Comparison of ENCODE assay signal across 13 mouse cellular contexts in the genomic region with DNA sequence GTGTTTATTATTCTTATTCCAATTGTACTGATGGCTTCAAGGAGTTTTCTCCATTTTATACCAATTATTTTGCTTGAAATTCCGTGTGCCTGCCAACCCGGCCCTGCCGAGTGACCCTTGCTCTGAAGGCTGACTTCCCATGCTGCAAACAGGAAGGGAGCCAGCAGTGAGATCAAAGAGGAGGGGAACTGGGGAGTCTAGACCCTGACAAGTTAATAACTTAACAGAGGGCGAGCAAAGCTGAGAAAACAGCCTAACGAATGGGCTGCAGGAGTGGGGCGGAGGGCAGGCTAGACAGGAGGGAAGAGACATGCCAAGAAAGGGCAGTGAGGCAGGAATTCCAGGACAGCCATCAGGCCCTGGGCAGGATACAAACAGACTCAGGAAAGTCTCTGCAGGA. TPM values are rescaled to one million over a fixed set of nuclear protein-coding genes. Genes with fewer than 3 reads are reported as not detected.
DNase-seq lines count a peak whose midpoint lies in the region; ATAC-seq and TF ChIP-seq lines count a peak whose summit lies in the region.
"Had no signal": no experiment of that assay in that cellular context is flagged by ENCODE, and none has a peak within 500 bp of the region (broad histone marks: within the 10 kb centered on the region; RNA-seq: fewer than 3 reads in every experiment).

No protein-coding gene starts in this region.

- H3K4me2 ChIP-seq in heart, embryonic 15.5 days = no peak overlapping the region
- H3K4me2 ChIP-seq in liver, embryonic 15.5 days = no peak overlapping the region
- H3K4me2 ChIP-seq: midbrain, embryonic 13.5 days had no signal

- no peak for DNase-seq in heart, adult 2 months
- peak; percentile 88 to 93 for DNase-seq in kidney, adult 8-10 months
- DNase-seq in gastrocnemius, postnatal 10 days = no peak
- no peak for DNase-seq in spleen, postnatal 36 days (ENCODE audit: low spot score in 2 of 2)
- no peak for DNase-seq in left cerebral cortex, adult 8-10 months (ENCODE audit: low spot score in 2 of 2)
- DNase-seq: cerebellum, adult 9-10 months; forebrain, postnatal 0 days; heart, postnatal 36 days had no signal

- WGBS in heart, embryonic 15.5 days = 31% methylated on average over 6 of the region's 6 CpGs
- 51% methylated on average over 6 of the region's 6 CpGs for WGBS in heart, adult 2 months
- WGBS in liver, embryonic 15.5 days (ENCODE audit: insufficient replicate concordance) = 47% methylated on average over 6 of the region's 6 CpGs

- H3K4me3 ChIP-seq in heart, embryonic 15.5 days = no peak overlapping the region
- no peak overlapping the region for H3K4me3 ChIP-seq in heart, adult 2 months
- H3K4me3 ChIP-seq in cortical plate, adult 2 months (ENCODE audit: insufficient read depth, low read length) = no peak overlapping the region
- H3K4me3 ChIP-seq in liver, embryonic 15.5 days (replicated peaks) = no peak overlapping the region
- H3K4me3 ChIP-seq: midbrain, embryonic 13.5 days had no signal

- no peak for TF ChIP-seq POLR2A in heart, adult 2 months (IDR thresholded peaks at IDR 0.05; ENCODE audit: insufficient read depth, low read depth, low read length)
- no peak for TF ChIP-seq POLR2A in cortical plate, adult 2 months (IDR thresholded peaks at IDR 0.05; ENCODE audit: extremely low read depth, insufficient read depth, low read length)

- TF ChIP-seq CTCF in heart, adult 2 months (IDR thresholded peaks at IDR 0.05) = no peak
- TF ChIP-seq CTCF in cortical plate, adult 2 months (IDR thresholded peaks at IDR 0.05; ENCODE audit: extremely low read depth, insufficient read depth, low read length) = no peak

- H3K9me3 ChIP-seq in heart, embryonic 15.5 days (replicated peaks) = no peaks in the 10 kb centered on the region
- H3K9me3 ChIP-seq in liver, embryonic 15.5 days (replicated peaks) = no peaks in the 10 kb centered on the region
- H3K9me3 ChIP-seq: midbrain, embryonic 13.5 days had no signal

- H3K9ac ChIP-seq in heart, embryonic 15.5 days = no peak overlapping the region
- no peak overlapping the region for H3K9ac ChIP-seq in heart, adult 2 months (ENCODE audit: low read depth, low read length)
- no peak overlapping the region for H3K9ac ChIP-seq in liver, embryonic 15.5 days
- H3K9ac ChIP-seq: forebrain, postnatal 0 days; midbrain, embryonic 13.5 days had no signal

- no peak for ATAC-seq in heart, embryonic 15.5 days (replicated peaks; ENCODE audit: insufficient number of reproducible peaks, insufficient read depth, low FRiP score, low read depth)
- no peak for ATAC-seq in liver, embryonic 15.5 days (ENCODE audit: insufficient read depth)
- ATAC-seq: forebrain, postnatal 0 days; midbrain, embryonic 13.5 days had no signal

- intact Hi-C loops in heart, adult 2 months (cut with DNase I) = no loop called here

- H3K27me3 ChIP-seq in heart, embryonic 15.5 days = no peaks in the 10 kb centered on the region
- no peaks in the 10 kb centered on the region for H3K27me3 ChIP-seq in heart, adult 2 months (ENCODE audit: control insufficient read depth, insufficient read depth, low read length)
- H3K27me3 ChIP-seq in liver, embryonic 15.5 days = no peaks in the 10 kb centered on the region
- H3K27me3 ChIP-seq: CH12.LX; midbrain, embryonic 13.5 days had no signal

- TF ChIP-seq EP300 in heart, adult 2 months (IDR thresholded peaks at IDR 0.05; ENCODE audit: insufficient read depth, low read depth, low read length) = no peak

- peaks cover 25% of the 10 kb centered on the region for H3K4me1 ChIP-seq in heart, embryonic 15.5 days (replicated peaks)
- H3K4me1 ChIP-seq in heart, adult 2 months (ENCODE audit: control insufficient read depth, insufficient read depth, low read length) = no peaks in the 10 kb centered on the region
- peaks cover 9% of the 10 kb centered on the region for H3K4me1 ChIP-seq in cortical plate, adult 2 months (ENCODE audit: control insufficient read depth, insufficient read depth, low read length)
- peaks cover 59% of the 10 kb centered on the region for H3K4me1 ChIP-seq in liver, embryonic 15.5 days (replicated peaks)

- H3K79me2 ChIP-seq in heart, adult 2 months (replicated peaks; ENCODE audit: control insufficient read depth, insufficient read depth, low read length) = no peaks in the 10 kb centered on the region

- 0 out of 2 replicates have a peak overlapping the region, but pooled peaks have one; percentile 3 for H3K27ac ChIP-seq in heart, embryonic 15.5 days
- no peak overlapping the region for H3K27ac ChIP-seq in heart, adult 2 months
- peak overlapping the region; percentile 2; the same call in 1 of the 2 replicates for H3K27ac ChIP-seq in cortical plate, adult 2 months (ENCODE audit: insufficient read depth, low read length)
- 0 out of 2 replicates have a peak overlapping the region, but pooled peaks have one; percentile 41 for H3K27ac ChIP-seq in liver, embryonic 15.5 days (replicated peaks)
- H3K27ac ChIP-seq: midbrain, embryonic 13.5 days had no signal

- no peaks in the 10 kb centered on the region for H3K36me3 ChIP-seq in heart, embryonic 15.5 days
- no peaks in the 10 kb centered on the region for H3K36me3 ChIP-seq in heart, adult 2 months (ENCODE audit: control insufficient read depth, insufficient read depth, low read length)
- no peaks in the 10 kb centered on the region for H3K36me3 ChIP-seq in liver, embryonic 15.5 days (replicated peaks)

RNA-seq across cellular contexts. Expression of gene Serp2, which starts 19.8 kb away (rescaled TPM):
- 7.1 and 8.2 TPM in 2 replicates for polyA plus RNA-seq in heart, embryonic 15.5 days (2015; fragmentation: Nextera tagmentation; extraction: Ambion mirVana)
- total RNA-seq in heart, adult 2 months (2021) = under 1 TPM; 0.60 to 0.64 TPM
- polyA plus RNA-seq in heart, adult 2 months (2012; rRNA removed) = 0.96 and 1.7 TPM in 2 replicates
- polyA plus RNA-seq in cortical plate, adult 2 months (2012; rRNA removed) = 262 and 271 TPM in 2 replicates
- 0.83 and 1.0 TPM in 2 replicates for polyA plus RNA-seq in liver, embryonic 15.5 days (2015; fragmentation: Nextera tagmentation; extraction: Ambion mirVana)
- total RNA-seq in gastrocnemius, postnatal 10 days (2021) = 1 to 10 TPM; 1.8 to 2.4 TPM
- 100 to 1,000 TPM; 143 to 176 (median 163) TPM for total RNA-seq in left cerebral cortex, adult 8-10 months (2022)
- total RNA-seq: CH12.LX had no signal

Comparison
In these comparisons a context has a peak if more than half of its experiments do, and no peak if none do; other contexts are left out.
1. DNase-seq: peak in kidney, adult 8-10 months (2 of 2); none in heart, adult 2 months (0 of 2), gastrocnemius, postnatal 10 days (single experiment), spleen, postnatal 36 days (0 of 2) and left cerebral cortex, adult 8-10 months (0 of 2).
2. RNA of gene Serp2, which starts 19.8 kb away (polyA plus RNA-seq): 262 to 271 TPM in cortical plate, adult 2 months; 7.1 to 8.2 TPM in heart, embryonic 15.5 days, 0.96 to 1.7 TPM in heart, adult 2 months and 0.83 to 1.0 TPM in liver, embryonic 15.5 days; every median in the first group is over 10 times any median in the second.